Mouse (Mus musculus) 416B (cell line): Measurements from ENCODE around the gene Tha1.
A peak's percentile ranks its signal among the peaks of the same experiment; 100 is the strongest.
"Not testable (repeated sequence)": the region's sequence is repeated elsewhere in the genome, so short reads cannot be mapped to it uniquely, and the experiment has no call there.

Source experiments
- DNase-seq: peaks from one replicate; pipeline ENCODE4 v3.0.0; 2011; ENCODE audit warnings: low read depth

Tha1 gene

DNA sequence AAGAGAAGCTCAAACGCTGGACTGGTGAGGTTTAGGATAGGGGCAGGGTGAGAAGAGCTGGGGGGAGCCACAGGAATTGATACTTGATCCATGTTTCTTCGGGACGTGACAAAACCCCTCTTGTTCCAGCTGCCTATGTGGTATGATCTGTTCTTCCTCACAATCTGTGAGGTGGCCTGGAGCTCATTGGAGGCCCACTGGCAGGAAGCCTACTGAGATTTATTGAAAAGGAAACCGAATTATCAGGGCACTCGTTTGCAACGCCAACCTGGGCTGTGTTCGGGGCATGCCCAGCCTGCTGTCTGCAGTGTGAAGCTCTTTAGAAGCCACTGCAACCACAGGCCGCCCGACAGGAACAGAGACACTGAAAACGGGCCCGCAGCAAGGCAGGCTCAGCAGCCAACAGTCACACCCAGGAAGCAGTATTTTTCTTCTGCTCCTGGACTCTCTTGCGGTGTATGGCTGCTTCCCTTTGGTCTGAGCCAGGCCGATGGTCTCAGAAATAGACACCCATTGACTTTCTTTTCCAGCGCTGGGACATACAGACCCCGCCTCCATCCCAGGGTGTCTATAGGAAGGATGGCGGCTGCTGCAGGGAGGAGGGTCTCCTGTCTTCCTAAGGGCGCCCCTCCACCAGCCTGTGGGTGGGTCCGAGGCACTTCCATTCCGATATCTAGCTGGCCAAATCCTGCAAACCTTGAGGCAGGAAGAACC is 24.9 kb downstream of the Tha1 start:
- no peak for DNase-seq

DNA sequence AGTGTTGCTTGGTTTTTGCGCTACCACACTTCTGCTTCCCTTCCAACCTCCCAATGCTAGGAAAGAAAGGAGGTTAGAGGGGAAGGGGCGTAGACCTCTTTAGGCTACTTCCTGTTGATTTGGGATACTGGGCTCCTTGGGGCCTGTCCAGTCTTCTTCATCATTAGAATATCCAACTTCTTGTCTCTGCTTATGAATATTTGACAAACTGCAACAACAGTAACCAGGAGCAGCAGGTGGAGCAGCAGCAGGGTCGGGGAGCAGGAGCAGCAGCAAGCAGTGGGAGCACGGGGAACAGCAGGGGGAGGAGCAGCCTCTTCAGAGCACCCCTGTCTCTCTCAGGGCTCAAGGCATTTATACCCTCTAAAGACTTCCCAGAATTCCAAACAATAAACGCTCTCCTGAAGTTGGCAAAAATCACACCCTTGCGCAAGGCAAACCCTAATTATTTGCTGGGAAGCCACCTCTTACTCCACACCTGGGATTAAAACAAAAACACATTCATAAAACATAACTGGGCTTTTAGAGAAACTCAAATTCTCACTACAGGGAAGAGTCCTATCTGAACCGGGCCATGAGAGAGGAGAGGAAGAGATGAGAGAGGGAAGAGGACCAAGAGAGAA is 25.6 kb downstream of the Tha1 start:
- peak; percentile 18 for DNase-seq

DNA sequence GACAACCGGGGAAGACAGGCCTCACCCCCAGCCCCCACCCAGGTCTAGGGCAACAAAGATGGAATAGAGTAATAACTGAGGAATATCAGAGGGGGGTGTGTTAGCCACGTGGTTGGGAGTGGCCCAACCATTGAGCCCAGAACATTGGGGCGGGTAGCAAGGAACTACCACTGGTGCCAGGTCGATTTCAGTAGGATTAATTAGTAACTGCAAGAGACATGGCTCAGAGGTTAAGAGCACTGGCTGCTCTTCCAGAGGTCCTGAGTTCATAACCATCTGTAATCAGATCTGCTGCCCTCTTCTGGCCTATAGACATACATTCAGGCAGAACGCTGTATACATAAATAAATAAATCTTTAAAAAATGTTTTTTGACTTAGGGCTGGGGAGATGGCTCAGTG is 26.6 kb downstream of the Tha1 start:
- peak; percentile 75 for DNase-seq

DNA sequence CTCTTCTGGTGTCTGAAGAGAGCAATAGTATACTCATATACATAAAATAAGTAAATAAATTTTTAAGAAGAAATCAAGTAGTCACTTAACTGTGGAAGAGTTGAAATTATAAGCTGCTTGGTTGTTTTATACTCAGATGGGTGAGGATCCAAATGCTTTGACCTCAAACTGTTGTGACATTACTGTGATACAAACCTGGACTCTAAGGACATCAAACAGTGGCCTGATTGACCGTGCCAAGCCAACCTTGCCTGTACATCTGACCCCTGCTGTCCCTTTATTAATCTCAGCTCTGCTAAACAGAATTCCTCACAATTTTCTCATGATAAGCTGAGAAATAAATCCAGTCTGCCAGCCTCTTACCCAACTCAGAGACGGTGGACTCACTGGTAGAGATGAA is 27.6 kb downstream of the Tha1 start:
- DNase-seq, result no peak

DNA sequence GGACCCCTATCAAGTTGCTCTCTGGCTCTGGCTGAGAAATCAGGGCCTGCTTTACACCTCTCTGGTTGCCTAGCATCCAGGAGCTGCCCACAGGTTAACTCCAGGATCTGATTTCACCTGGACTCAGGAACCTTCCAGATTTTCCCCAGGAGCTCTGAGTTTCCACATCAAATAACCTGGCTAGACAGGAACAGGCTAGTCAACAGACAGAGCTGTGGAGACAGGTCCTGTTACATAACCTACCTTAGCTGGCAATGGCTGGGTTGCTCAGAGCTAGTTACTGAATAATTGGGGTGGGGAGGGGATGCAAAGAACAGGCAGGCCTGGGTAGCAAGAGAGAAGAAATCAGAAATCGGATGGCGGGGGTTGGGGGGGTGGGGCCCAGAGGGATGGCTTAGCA is 28.3 kb downstream of the Tha1 start:
- no peak for DNase-seq

DNA sequence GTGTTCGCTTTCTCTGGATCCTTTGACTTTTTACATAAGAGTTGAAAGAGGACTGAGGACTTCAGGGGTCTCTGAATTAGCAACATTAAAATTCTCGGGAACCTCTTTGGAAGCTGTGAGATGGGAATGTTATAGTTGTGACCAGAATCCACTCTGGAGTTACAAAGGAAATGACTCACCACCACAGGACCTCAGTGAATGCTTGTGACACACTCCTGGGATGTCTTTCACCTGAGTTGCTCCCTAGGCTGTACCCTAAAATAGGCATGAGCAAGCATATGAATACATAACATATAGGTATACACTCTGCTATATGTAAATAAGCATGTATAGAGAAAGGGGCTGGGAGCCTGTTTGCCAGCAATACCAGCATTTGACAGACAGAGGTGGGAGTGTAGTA is 29.8 kb downstream of the Tha1 start:
- DNase-seq, result no peak

DNA sequence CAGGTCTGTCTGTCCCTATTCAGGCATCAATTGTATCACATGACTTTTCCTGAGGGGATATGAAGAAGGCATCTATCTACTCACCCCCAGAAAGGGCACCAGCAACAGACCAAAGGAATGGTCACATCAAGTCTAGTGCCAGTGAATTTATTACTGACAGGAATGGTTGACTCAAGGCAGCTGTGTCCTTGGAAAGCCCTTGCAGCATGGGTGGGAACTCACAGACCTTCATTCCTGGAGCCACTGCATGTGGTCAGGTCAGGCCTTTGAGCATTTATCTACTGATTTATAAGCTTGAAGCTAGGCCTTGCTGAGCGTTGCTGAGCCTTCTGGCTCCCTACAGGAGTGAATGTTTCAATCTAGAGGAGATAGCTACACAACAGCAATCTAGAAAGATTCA is 32.4 kb downstream of the Tha1 start:
- no peak for DNase-seq

DNA sequence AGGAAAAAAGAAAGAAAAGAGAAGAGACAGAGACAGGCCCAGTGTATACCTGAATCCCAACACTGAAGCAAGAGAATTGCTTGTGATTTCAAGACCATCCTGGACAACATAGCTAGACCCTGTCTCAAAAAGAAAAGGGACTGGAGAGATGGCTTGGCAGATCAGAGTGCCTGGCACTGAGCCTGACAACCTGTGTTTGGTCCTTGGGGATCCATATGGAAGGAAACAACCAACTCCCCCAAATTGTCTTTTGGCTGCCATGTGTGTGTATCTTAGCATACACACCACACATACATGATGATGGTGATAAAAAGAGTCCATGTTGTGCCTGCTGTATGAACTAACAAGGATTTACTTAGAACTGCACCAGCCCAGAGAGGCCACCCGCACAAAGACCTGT is 34.3 kb downstream of the Tha1 start:
- DNase-seq, result no peak

DNA sequence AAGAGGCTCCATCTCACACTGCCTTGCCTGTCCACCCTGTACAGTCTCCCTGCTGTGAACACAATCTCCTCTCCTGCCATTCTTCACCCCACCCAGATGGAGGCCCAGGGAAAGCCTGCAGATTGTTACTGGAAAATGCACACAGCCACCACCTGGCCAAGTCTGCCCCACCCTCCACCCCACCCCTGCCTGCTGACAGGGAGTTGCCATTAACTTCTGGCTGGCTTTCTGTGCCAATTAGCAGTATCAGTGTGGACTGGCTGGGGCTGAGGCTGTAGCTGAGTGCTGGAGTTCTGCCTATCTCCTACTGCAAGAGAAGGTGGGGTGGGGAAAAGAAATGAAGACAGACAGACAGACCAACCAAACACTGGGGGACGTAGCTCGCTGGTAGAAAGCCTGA is 34.7 kb downstream of the Tha1 start:
- DNase-seq, result no peak

DNA sequence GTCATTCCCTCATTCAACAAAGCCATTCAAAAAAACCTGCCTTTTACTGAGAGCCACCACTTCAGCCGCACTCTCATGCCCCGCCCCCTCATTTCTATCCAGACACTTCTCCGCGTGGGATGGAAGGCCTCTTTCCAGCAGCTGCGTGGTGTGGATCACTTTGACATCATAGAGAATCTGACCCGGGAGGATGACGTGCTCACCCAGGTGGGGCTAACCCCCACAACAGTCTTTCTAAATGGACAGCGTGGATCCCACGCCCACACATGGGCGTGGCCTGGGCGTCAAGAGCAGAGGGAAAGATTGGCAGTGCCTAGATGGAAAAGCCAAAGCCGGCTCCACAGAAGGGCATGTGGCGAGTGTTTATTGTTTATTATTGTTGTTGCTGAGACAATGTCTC is 37.0 kb downstream of the Tha1 start:
- no peak for DNase-seq

DNA sequence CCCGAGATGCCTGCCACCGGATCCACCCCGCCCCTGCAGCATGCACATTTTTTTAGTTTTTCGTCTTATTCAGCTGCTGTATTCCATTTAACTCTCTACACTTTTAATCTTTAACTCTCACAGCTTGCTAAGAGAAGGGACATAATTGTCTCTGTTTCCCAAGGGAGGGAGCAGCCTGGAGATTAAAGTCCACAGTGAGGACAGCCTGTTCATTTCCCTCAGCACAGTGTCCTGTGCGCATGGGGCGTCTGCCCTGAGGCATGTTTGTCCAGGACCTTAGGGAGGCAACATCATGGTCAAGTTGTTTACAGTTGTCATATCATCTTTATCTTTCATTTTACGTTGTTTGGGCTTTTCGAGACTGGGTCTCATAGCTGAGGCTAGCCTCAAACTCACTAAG is 39.2 kb downstream of the Tha1 start:
- no peak for DNase-seq

DNA sequence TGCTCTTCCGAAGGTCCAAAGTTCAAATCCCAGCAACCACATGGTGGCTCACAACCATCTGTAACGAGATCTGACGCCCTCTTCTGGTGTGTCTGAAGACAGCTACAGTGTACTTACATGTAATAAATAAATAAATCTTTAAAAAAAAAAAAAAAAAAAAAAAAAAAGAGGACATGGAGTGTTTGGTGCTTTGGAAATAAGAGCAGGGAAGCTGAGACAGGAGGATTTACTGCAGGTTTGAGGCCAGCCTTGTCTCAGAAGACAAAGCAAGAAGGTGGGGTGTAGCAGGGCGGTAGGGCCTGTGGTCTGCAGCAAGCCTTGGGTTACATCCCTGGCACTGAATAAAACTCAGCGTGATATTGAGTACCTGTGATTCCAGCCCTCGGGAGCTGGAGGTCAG is 39.8 kb downstream of the Tha1 start:
- not testable (repeated sequence) for DNase-seq

DNA sequence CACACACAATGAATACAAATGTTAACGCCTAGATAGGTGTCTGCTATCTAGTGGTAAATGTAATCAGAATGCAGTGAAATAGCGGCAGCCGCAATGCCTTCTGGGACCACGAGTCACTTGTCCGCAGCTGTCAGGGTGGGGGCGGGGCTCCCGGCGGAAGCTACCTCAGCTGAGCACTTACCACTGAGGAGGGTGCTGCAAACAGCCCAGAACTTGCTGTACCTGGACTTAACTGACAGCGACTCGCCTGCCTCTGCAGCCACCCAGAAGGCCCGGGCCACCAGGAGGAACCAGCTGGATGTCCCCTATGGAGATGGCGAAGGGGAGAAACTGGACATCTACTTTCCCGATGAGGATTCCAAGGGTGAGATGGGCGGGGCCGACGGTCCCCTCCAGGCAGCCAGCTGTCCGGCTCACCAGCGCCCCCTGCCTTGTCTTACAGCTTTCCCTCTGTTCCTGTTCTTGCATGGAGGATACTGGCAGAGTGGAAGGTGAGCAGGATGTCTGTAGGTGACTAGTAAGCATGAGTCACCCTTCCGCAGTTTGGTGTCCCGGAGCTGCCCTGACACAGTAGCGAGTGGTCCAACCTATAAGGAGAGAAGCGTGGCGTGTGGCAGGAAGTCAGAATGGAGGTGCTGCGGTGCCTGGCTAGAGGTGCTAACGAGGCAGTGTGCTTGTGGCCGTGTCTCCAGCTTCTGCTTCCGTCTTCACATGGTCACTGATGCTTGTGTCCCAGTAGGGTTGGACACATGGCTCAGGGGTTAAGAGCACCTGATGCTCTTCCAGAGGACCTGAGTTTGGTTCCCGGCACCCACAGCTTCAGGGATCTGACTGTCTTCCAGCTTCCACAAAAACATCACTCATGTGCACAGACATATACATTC is 41.0 kb downstream of the Tha1 start:
- DNase-seq, result peak; percentile 94

DNA sequence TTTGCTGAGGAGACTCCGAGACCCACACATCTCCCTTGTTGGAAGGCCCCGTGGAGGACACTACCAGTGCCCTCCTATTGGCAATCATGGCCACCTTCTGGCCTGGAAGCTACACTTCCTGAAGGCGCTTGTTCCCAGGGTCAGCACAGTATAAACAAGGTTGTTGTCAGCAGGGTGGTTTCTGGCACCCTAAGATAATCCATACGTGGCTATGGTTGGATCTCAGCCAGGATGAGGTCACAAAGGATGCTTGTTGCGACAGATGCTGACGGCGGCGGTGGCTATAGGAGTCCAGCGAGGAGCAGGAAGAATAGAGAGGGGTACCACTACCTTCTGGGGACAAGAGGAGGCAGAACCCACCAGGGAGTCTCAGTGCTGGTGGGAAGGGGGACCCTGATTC is 42.9 kb downstream of the Tha1 start:
- peak; percentile 86 for DNase-seq

DNA sequence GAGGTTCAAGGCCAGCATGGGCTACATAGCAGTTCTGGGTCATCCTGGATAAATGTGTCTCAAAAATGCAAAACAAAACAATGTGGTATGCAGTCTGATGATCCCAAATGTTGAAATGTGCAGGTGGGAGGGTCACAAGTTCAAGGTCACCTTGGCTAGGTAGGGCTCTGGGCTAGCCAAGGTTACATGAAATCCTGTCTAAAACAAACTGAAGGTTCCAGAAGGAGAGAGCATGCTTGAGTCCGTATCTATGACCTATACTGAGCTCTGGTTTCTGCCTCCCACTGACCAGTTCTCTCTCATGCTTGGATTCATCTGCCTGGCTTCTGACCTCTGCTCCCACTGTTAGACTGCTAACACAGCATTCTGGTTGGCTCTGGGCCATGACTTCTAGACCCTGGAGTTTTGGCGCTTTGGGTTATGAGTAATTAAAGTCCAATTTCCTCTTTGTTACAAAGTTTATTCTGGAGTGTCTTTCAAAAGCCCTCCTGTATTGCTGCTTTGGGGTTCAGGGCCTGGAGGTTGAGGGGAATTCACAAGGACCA is 43.5 kb downstream of the Tha1 start:
- peak; percentile 38 for DNase-seq

DNA sequence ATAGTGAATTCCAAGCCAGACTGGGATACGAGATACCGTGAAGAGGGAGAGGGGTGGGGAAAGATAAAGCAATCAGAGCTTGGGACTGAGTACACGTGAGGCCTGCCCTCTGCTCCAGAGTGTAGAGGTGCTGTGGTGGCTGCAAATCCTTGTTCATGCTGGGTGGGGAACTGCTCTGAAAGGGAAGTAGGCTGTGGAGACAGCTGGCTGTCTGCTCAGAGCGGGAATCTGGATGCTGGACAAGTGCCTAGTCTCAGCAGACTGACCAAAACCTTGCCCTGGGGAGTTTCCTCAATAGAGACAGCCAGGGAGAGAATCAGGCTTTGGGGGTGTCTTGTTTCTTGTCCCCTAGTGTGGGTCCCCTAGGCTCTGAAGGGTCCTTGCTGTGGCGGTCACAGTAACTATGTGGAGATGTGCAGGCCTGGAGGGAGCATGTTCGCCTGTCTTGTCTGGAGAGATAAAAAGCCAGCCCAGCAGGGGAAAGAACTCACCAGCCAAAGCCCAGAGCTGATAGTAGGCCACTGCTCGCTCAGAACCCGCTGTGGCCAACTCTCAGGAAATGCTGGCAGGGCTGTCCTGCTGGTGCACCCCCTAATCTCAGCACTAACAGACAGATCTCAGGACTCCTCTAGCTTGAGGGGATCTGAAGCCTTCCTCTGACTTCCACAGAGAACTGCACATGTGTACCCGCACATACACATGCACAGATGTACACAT is 44.2 kb downstream of the Tha1 start:
- DNase-seq, result peak; percentile 70

DNA sequence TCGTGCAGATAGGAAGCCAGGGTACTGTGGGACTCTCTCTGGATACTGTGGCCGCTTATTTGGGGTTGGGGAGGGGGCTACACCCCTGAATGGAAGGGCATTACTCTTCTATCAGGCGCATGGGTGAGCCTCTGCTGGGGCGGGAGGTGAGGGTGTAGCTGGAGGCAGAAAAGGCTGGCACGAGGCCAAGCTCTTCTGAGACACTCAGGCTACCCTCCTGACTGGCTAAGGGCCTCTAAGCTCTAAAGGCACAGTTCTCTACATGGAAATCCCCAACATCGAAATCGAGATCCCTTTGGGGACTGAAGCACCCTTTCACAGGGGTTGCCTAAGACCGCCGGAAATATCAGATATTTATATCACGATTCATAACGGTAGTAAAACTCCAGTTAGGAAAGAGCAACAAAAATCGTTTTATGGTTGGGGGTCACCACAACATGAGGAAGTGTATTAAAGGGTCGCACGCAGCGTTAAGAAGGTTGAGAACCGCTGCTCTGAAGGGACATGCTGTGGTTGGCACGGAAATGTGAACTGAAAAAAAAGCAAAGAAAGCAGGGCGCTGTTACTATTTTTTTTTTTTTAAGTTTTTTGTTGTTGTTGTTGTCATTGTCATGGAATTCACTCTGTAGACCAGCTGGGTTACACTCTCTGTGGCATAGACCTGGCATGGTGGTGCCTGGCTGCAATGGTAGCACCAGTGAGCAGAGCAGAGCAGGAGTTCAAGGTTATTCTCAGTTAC is 45.0 kb downstream of the Tha1 start:
- DNase-seq, result peak; percentile 32

DNA sequence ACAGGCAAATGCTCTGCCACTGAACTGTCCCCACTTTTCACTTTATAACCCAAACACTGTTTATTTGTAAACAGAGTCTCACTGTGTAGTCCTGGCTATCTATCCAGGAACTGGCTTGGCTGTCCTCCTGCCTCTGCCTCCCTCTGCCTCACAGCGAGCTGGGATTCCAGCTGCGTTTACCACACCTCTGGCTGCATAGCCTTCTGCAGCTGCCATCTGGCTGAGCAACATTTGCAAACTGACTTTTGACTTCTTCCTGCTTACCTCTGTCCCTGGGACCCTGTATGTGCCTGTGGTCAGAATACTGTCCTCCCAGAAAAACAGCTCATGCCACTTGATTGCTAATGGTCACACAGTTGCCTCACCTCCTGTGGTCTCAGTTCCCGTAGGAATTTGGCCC is 45.9 kb downstream of the Tha1 start:
- DNase-seq, result no peak

DNA sequence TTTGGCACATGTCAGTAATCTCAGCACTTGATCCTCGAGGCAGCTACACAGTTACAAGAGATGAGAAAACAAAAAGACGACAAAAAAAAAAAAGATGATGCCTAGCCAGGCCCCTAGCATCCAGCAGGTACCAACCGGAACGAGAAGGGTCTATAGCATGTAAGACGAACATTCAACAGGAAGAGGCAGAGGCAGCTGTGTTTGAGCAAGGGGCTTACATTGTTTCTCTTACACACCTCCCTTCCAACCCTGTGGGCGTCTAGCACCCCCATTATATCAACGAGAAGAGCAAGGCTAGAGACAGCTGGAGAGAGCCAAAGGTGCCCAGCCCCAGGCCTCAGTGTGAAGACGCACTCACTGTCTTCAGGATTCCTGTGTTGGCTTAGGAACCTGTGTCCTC is 46.4 kb downstream of the Tha1 start:
- DNase-seq, result no peak

DNA sequence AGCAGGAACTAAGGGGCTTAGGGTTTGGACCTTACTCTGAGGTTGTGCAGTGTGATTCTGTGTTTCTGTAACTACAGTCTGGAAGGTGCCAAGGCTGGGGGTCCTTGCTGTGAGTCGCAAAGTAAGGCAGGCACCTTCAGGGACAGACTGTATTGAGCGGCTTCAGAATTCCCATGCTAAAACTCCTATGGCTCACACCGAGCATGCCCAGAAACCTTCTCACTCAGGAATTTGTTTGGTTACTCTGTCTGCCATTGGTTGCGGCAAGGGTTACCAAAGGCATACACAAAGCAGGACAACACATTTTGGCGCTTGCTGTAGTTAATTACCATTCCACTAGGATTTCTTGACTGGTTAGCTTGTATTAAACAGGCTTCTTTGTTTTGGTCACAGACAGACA is 47.1 kb downstream of the Tha1 start:
- DNase-seq, result no peak

DNA sequence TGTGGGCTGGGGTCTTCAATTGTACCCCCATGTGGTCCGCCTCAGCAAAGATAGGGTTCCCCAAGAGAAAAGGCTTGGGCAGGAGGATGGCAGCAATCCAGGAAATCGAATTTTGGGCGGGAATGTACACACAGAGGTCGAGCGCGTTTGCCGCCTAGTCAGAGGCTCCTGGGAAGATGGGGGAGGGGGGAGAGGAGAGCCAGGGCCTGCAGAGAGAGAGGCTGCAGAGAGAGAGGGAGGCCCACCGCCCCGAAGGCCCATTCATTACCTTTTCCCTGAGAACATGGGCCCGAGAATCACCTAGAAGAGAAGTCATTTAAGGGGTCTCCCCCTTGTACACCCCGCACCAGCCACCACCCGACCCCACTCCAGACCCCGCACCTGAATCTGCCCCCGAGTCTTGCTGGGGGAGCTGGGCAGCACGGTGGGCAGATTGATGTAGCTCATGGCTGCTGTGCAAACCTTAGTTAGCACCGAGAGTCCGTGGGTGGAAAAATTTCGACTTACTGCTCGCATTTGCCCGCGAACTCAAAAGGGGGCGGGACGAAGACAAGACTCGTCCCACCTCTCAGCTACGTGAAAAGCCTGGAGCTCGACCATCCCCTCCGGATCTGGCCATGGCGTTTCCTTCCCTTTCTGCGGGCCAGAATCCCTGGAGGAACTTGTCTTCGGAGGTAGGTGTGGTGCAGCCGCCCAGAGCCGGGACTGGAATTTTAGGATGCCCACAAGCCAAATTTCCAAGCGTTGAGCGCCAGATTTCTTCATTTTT is 47.8 kb downstream of the Tha1 start, which contains the start of the genes Afmid and Tk1:
Afmid (plus strand) TSS at position 592 of the 769 bp plus-strand sequence.
Tk1 (minus strand) TSS at position 760 of the 769 bp plus-strand sequence.
- DNase-seq, result peak; percentile 91
